Mouse (Mus musculus) cerebellum, adult 2 months (tissue): ENCODE results near the gene Leo1.

Experiments
- CTCF ChIP-seq: fragments of 200-500 bp; IDR thresholded peaks from 2 replicates; pipeline ENCODE4 v1.5.1; 2011; ENCODE audit warnings: low read depth, mild to moderate bottlenecking, control low read depth, low read length, moderate library complexity, borderline replicate concordance; ENCODE audit not compliant: insufficient read depth
- POLR2A ChIP-seq: fragments of 200-500 bp; IDR thresholded peaks from 2 replicates; pipeline ENCODE4 v1.6.1; 2011; ENCODE audit warnings: low read length, control low read depth, borderline replicate concordance; ENCODE audit not compliant: insufficient read depth

GRCm38 (mm10) chr9:75468297-75468696, 27.0 kb downstream of the Leo1 start:
- TF ChIP-seq CTCF (no peak; the same call in 1 of the 2 replicates), POLR2A (no peak)
